Mouse (Mus musculus): ENCODE measurements around the gene Olfr450. TPM values are rescaled to one million over a fixed set of nuclear protein-coding genes. Genes with fewer than 3 reads are reported as not detected.

Gene Olfr450
- not detected for total RNA-seq (2021)
- long read RNA-seq, experiment 1: 0 reads
- long read RNA-seq, experiment 2: 0 reads

DNA sequence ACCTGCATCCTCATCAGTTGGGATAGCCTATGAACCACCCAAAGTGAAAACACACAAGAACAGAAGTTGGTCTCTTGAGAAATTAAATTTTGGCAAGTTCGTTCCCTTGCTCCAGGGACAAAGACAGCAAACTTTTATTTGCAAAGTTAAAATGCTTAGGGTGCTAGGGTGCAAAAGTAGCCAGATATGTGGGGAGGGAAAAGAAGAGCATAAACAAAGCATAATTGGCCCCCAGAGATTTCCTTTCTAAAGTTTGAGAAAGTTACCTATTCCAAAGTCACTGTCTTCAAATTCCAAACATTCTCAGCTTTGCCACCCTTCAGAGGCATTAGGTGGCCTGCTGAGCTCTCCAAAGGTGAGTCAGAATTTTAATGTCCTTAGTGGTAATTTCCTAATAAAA, at the start of gene Olfr450:
TSS of gene Olfr450 (plus strand) at position 301 of the 400 bp plus-strand sequence.
- DNase-seq (ENCODE audit: low spot score): no peak

DNA sequence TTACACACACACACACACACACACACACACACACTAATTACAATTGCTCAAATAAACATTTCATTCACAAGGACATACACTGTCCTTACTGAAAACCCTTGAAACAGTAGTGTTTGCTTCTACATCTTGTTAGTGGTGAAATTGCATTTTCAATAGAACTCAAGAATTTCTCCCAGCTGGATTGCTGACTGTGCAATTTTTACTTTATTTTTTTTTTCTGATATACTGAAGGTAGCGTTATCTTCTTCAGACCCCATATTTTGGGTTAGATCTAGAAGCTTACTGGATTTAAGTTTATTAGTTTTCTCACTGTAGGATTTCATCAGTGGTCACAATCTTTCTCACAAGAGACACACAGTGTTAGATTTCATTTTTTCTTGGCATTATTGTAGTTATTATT, 34.7 kb upstream of the Olfr450 start:
- no peak for DNase-seq (ENCODE audit: low spot score)

DNA sequence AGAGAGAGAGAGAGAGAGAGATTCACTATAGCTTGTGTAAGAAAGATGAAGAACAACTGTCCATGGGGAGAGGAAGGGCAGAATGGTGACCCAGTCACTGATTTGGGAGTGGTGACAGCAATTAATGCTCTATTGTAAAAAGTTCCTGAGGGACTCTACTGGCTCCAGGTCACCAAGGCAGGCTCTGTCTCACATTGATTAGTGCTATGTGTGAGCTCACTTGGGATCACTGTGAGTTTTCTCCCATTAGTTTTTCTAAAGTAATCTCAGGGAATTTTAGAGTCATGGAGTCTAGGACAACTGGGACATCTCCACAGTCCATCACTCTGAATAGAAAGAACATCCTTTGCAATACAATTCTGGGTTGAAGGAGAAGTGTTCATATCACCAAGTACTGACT, 26.9 kb upstream of the Olfr450 start, which contains the start of gene Olfr452:
TSS of gene Olfr452 (plus strand) at position 301 of the 400 bp plus-strand sequence.
- no peak for DNase-seq (ENCODE audit: low spot score)

DNA sequence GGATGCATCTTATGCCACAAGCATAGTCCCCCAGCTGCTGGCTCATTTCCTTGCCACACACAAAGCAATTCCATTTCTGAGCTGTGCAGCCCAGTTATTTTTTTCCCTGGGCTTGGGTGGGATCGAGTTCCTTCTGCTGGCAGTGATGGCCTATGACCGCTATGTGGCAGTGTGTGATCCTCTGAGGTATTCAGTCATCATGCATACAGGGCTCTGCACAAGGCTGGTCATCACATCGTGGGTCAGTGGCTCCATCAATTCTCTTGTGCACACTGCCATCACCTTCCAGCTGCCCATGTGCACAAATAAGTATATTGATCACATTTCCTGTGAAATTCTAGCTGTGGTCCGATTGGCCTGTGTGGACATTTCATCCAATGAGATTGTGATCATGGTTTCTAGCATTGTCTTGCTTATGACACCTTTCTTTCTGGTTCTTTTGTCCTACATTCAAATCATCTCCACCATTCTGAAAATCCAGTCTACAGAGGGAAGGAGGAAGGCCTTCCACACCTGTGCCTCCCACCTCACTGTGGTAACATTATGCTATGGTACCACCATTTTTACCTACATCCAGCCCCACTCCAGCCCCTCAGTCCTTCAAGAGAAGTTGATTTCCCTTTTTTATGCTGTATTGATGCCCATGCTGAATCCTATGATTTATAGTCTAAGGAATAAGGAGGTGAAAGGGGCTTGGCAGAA, 21.3 kb upstream of the Olfr450 start:
- DNase-seq (ENCODE audit: low spot score): no peak

DNA sequence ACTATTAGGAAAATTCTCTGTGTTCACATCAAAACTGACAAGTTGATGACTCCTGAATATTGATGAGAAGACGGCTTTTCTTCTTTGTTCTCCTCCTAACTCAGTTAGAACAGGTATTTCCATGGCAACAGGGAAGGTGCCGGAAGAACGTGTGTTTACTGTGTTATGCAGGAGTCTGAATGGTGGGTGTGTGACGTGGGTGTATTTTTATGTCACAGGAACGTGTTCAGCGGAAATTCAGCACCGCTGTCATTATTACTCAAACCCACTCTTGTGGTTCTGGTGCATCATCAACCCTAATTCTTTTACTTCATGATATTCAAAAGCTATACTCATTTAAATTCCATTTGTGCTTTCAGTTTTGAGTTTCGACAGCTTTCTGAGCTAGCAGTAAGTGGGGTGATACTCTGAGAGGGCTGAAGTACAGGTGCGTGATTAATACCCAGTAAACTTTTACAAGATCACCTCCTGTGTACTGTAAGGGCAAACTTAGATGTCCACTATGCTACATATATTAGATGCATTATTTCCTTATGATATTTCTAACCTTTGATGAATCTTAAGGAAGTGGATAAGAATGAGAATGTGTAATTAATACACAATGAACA, 20.7 kb upstream of the Olfr450 start:
- no peak for DNase-seq (ENCODE audit: low spot score)

DNA sequence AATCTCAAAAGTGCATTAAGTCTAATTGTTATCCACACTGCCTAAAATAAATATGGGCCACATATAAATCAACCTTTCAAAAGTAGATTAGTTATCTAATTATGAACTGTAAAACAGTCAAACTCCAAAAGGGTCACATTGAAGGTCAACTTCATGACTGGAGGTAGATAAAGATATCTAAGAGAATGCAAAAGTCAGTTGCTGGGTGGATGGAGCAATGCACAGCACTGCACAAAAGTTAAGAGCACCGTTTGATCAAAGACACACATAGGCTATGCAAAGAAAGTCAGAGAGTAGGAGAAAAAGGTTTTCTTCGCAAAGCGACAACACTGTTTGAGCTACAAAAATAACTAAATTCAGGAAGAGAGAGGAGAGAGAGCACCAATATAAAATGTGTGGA, 16.8 kb upstream of the Olfr450 start:
- DNase-seq (ENCODE audit: low spot score): no peak

DNA sequence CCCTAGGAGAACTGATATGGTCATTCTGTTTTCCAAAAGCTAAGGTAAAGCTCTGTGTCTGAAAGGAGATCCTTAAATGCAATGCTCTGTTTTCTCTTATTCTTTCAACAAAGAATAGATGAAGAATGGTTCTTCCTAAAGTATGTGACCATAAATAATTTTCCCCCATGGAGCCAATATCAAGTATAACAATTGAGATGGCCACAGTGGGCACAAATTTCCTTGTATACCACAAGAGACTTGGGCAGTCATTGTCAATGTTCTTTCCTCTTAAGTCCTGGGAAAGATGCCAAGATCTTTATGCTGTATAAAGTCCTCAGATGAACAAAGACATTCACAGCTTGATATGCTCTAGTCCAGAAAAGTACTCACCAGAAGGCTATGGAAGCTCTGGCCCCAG, 22.3 kb downstream of the Olfr450 start, which contains the start of gene Olfr449:
TSS of gene Olfr449 (plus strand) at position 301 of the 400 bp plus-strand sequence.
- no peak for DNase-seq (ENCODE audit: low spot score)

DNA sequence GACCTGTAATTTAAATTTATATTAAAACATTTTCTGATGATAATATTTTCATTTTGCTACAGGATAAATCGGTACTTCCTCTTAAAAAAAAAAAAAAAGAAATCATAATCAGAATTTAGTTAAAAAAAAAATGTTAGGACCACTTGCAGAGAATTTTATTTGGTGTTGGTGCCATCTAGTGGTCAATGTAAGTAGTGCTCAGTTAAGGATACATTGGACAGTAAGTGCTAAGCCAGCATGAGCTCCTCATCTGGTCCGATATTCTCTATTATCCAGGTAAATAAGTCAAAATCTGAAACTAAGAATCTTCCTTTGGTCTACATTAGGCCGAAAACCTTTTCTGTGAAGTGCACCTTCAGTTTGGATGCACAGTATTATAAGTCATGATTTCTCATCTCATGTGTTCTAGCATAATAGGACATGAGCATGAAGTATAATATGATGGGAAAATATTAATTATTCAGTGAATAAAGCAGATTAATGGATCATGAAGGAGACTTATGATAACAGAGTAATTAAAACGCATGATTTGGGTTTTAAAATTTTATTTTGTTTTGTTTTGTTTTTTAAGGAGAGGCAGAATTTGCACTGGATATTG, 48.6 kb downstream of the Olfr450 start:
- DNase-seq (ENCODE audit: low spot score): peak; percentile 37

Other genes starting within 250 kb of the Olfr450 start
- not detected for gene Tcaf3, start 214.2 kb upstream of the Olfr450 start, total RNA-seq (2021)
- 1 to 10 TPM; 1.7 to 2.0 TPM for gene Tcaf2, start 166.7 kb upstream of the Olfr450 start, total RNA-seq (2021)
- 1 to 10 TPM; 4.7 to 4.9 TPM for gene Tcaf1, start 101.9 kb upstream of the Olfr450 start, total RNA-seq (2021)
- not detected for gene Olfr453, start 72.6 kb upstream of the Olfr450 start, total RNA-seq (2021)
- gene Olfr38, start 55.5 kb upstream of the Olfr450 start, total RNA-seq (2021): not detected
- not detected for gene Olfr452, start 26.8 kb upstream of the Olfr450 start, total RNA-seq (2021)
- not detected for gene Olfr449, start 22.4 kb downstream of the Olfr450 start, total RNA-seq (2021)
- not detected for gene Olfr448, start 78.5 kb downstream of the Olfr450 start, total RNA-seq (2021)
- gene Olfr447, start 96.9 kb downstream of the Olfr450 start, total RNA-seq (2021): not detected
- gene Olfr446, start 109.4 kb downstream of the Olfr450 start, total RNA-seq (2021): not detected
- not detected for gene Olfr444, start 137.1 kb downstream of the Olfr450 start, total RNA-seq (2021)

Measured in gastrocnemius, adult 18-20 months (tissue).